Mouse (Mus musculus) layer of hippocampus, postnatal 14 days (tissue): ENCODE results near the gene Slc9b1. TPM values are rescaled to one million over a fixed set of nuclear protein-coding genes. Genes with fewer than 3 reads are reported as not detected.
A peak's percentile ranks its signal among the peaks of the same experiment; 100 is the strongest.

Experiments used
- DNase-seq, 2 experiments: peaks; one replicate each; pipeline ENCODE4 v3.0.0; 2021 to 2022; ENCODE audit warnings: low spot score in 2 of 2, mixed read lengths in 1 of 2
- long read RNA-seq, 2 experiments: library from polyadenylated mRNA; stranded (forward); transcript quantifications; one replicate each; pipeline ENCODE4 v2.0.0; 2021
- total RNA-seq, 2 experiments: library from RNA; stranded (reverse); gene quantifications; 2 replicates each; pipeline ENCODE4 v1.2.3; 2021

Slc9b1 gene
- total RNA-seq, result under 1 TPM; 0.16 to 0.43 TPM
- long read RNA-seq, experiment 1, partial matches to known transcripts, result 1 of 1 reads
- long read RNA-seq, experiment 1, other reads (novel, unspliced or antisense), result 0 of 1 reads
- long read RNA-seq, experiment 2, result 0 reads

GRCm38 (mm10) chr3:135347739-135348264 is at the start of gene Slc9b1:
Slc9b1 (plus strand) TSS chr3:135348029.
- DNase-seq, result no peak

- no peak for DNase-seq
Measured at GRCm38 (mm10) chr3:135298560-135298959, 49.3 kb upstream of the Slc9b1 start.

- no peak for DNase-seq
Measured at GRCm38 (mm10) chr3:135300081-135300480, 47.7 kb upstream of the Slc9b1 start.

- DNase-seq, result no peak
Measured at GRCm38 (mm10) chr3:135304060-135304459, 43.8 kb upstream of the Slc9b1 start.

GRCm38 (mm10) chr3:135304566-135304965 is 43.3 kb upstream of the Slc9b1 start:
- no peak for DNase-seq

- DNase-seq, result no peak
Measured at GRCm38 (mm10) chr3:135307411-135308259, 40.2 kb upstream of the Slc9b1 start, which contains the start of gene Slc9b2. Slc9b2 (plus strand) TSS chr3:135307700.

- DNase-seq, result no peak
Measured at GRCm38 (mm10) chr3:135312916-135313491, 34.8 kb upstream of the Slc9b1 start.

- DNase-seq, result no peak
Measured at GRCm38 (mm10) chr3:135313727-135314126, 34.1 kb upstream of the Slc9b1 start.

- DNase-seq, result no peak
Measured at GRCm38 (mm10) chr3:135314811-135315210, 33.0 kb upstream of the Slc9b1 start.

- DNase-seq, result no peak
Measured at GRCm38 (mm10) chr3:135315720-135316425, 32.0 kb upstream of the Slc9b1 start.

- DNase-seq, result no peak
Measured at GRCm38 (mm10) chr3:135318331-135318730, 29.5 kb upstream of the Slc9b1 start.

GRCm38 (mm10) chr3:135324354-135324753 is 23.5 kb upstream of the Slc9b1 start:
- DNase-seq, result peak in 1 of 2 experiments; percentile 22

- no peak for DNase-seq
Measured at GRCm38 (mm10) chr3:135327176-135327575, 20.7 kb upstream of the Slc9b1 start.

GRCm38 (mm10) chr3:135327601-135328000 is 20.2 kb upstream of the Slc9b1 start:
- no peak for DNase-seq

- DNase-seq, result peak in 1 of 2 experiments; percentile 34
Measured at GRCm38 (mm10) chr3:135328560-135328959, 19.3 kb upstream of the Slc9b1 start.

- DNase-seq, result no peak
Measured at GRCm38 (mm10) chr3:135332691-135333090, 15.1 kb upstream of the Slc9b1 start.

GRCm38 (mm10) chr3:135333763-135334162 is 14.1 kb upstream of the Slc9b1 start:
- DNase-seq, result no peak

GRCm38 (mm10) chr3:135349022-135349421 is 1.2 kb downstream of the Slc9b1 start:
- peak; percentile 4 to 24 for DNase-seq

GRCm38 (mm10) chr3:135351857-135352256 is 4.0 kb downstream of the Slc9b1 start:
- no peak for DNase-seq

- DNase-seq, result no peak
Measured at GRCm38 (mm10) chr3:135357394-135357793, 9.6 kb downstream of the Slc9b1 start.

GRCm38 (mm10) chr3:135375836-135376235 is 28.0 kb downstream of the Slc9b1 start:
- no peak for DNase-seq
